Mouse (Mus musculus) kidney, embryonic 15.5 days (tissue): ENCODE measurements around the gene Cdk8. TPM values are rescaled to one million over a fixed set of nuclear protein-coding genes. Genes with fewer than 3 reads are reported as not detected.
"Not testable (repeated sequence)": the region's sequence is repeated elsewhere in the genome, so short reads cannot be mapped to it uniquely, and the experiment has no call there.

Experiments
- ATAC-seq: fragments of 200-750 bp; cut with Nextera tagmentation; replicated peaks from 2 replicates; pipeline ENCODE4 v1.8.0; 2017; ENCODE audit warnings: moderate TSS enrichment; ENCODE audit not compliant: low FRiP score
- H3K27ac ChIP-seq: fragments of 300-500 bp; sonication (generic); 2 replicates; pipeline ENCODE4 v1.5.1; 2015; ENCODE audit warnings: mild to moderate bottlenecking, inconsistent platforms
- H3K27me3 ChIP-seq: fragments of 300-500 bp; sonication (generic); 2 replicates; pipeline ENCODE4 v1.6.1; 2015; ENCODE audit warnings: inconsistent platforms
- H3K36me3 ChIP-seq: fragments of 300-500 bp; sonication (generic); 2 replicates; pipeline ENCODE4 v1.6.1; 2015; ENCODE audit warnings: inconsistent platforms
- H3K4me1 ChIP-seq: fragments of 300-500 bp; sonication (generic); 2 replicates; pipeline ENCODE4 v1.6.1; 2015; ENCODE audit warnings: inconsistent platforms
- H3K4me2 ChIP-seq: fragments of 300-500 bp; sonication (generic); 2 replicates; pipeline ENCODE4 v1.6.1; 2015; ENCODE audit warnings: moderate library complexity, mild to moderate bottlenecking, inconsistent platforms
- H3K4me3 ChIP-seq: fragments of 300-500 bp; sonication (generic); replicated peaks from 2 replicates; pipeline ENCODE4 v1.5.1; 2015; ENCODE audit warnings: mild to moderate bottlenecking, inconsistent platforms
- H3K9ac ChIP-seq: fragments of 300-500 bp; sonication (generic); 2 replicates; pipeline ENCODE4 v1.6.1; 2015; ENCODE audit warnings: mild to moderate bottlenecking, inconsistent platforms
- H3K9me3 ChIP-seq: fragments of 300-500 bp; sonication (generic); replicated peaks from 2 replicates; pipeline ENCODE4 v1.6.1; 2016; ENCODE audit warnings: inconsistent platforms
- WGBS: fragments of 180-500 bp; shearing (Covaris S2); methylation state at CpG from one replicate; pipeline ENCODE4 v1.1.7; 2015; ENCODE audit warnings: mixed read lengths; 5-methylcytosine and 5-hydroxymethylcytosine counted together
- polyA plus RNA-seq: library from polyadenylated mRNA; unstranded; fragments of >200 nt; fragmentation: Nextera tagmentation; extraction: Ambion mirVana; gene quantifications from 2 replicates; pipeline ENCODE4 v1.2.1, GENCODE M21; 2015

Cdk8 gene
- 19.0 and 19.4 TPM in 2 replicates for polyA plus RNA-seq

DNA sequence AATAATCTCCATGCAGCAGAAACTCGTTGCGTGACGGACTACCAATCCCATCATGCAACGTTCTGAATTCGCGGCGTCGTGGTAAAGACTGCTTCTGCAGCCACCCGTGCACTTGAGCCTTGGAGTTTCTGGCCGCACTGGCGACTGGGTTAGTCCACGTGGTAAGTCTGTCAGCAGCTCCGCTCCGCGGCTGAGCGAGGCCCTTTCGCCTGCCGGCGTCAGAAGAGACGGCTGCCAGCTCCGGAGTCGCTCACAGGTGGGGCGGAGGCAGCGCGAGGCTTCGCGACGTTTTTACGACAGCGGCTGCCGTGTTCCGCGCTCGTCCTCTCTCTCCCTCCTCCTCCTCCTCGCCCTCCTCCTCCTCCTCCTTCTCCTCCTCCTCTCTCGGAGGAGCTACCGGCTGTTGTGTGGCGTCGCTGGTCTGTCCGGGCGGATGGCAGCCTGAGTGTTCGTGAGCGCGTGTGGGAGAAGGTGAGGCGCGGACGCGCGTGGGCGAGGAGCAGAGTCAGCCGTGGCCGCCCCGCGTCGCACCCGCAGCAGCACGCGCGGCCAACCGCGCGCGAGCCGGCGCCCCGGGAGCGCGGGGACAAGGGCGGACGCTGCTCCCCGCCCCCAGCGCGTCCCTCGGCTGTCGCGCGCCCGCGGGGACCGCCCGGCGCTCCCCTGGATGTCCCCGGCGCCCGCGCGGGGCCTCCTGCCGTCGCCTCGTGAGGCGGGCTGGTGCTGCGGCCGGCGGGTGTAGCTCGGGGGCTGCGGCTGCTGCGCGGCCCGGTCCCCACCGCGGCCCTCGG is at the start of gene Cdk8:
Gene Cdk8 (plus strand): TSS at position 367 of the 791 bp plus-strand sequence.
- under 1% methylated on average over 92 of the region's 102 CpGs for WGBS
- Histone ChIP-seq H3K9ac (peak within 1 kb of the TSS; percentile 92), H3K4me1 (peaks cover 21% of the 10 kb centered on the region), H3K27me3 (no peaks in the 10 kb centered on the region), H3K4me3 (peak within 1 kb of the TSS; percentile 88), H3K4me2 (peak within 1 kb of the TSS; percentile 76), H3K27ac (peak within 1 kb of the TSS; percentile 100), H3K9me3 (no peaks in the 10 kb centered on the region), H3K36me3 (no peaks in the 10 kb centered on the region)
- ATAC-seq: peak; percentile 89

GRCm38 (mm10) chr5:146185204-146185603 is 45.8 kb upstream of the Cdk8 start, which contains the start of gene 1700001J03Rik:
Gene 1700001J03Rik (minus strand): TSS chr5:146185304.
- H3K4me1 ChIP-seq, H3K4me2 ChIP-seq, ATAC-seq, H3K36me3 ChIP-seq, H3K9me3 ChIP-seq, H3K27ac ChIP-seq, H3K4me3 ChIP-seq, H3K27me3 ChIP-seq, H3K9ac ChIP-seq: not testable (repeated sequence)
- WGBS: 74% methylated on average over 4 of the region's 4 CpGs

- H3K27me3 ChIP-seq, H3K36me3 ChIP-seq, H3K4me1 ChIP-seq, H3K9me3 ChIP-seq, ATAC-seq, H3K27ac ChIP-seq, H3K9ac ChIP-seq, H3K4me3 ChIP-seq, H3K4me2 ChIP-seq: not testable (repeated sequence)
- 25% methylated on average over 5 of the region's 5 CpGs for WGBS
These were observed 43.6 kb upstream of the Cdk8 start for GRCm38 (mm10) chr5:146187441-146187840.

- Histone ChIP-seq H3K9me3 (no peaks in the 10 kb centered on the region), H3K4me3 (no peak overlapping the region), H3K4me1 (no peaks in the 10 kb centered on the region), H3K27ac (no peak overlapping the region), H3K9ac (no peak overlapping the region), H3K4me2 (no peak overlapping the region), H3K27me3 (no peaks in the 10 kb centered on the region), H3K36me3 (no peaks in the 10 kb centered on the region)
- 88% methylated on average over 1 of the region's 1 CpGs for WGBS
- no peak; the same call in 1 of the 2 replicates for ATAC-seq
These were observed 42.9 kb upstream of the Cdk8 start for GRCm38 (mm10) chr5:146188144-146188543.

DNA sequence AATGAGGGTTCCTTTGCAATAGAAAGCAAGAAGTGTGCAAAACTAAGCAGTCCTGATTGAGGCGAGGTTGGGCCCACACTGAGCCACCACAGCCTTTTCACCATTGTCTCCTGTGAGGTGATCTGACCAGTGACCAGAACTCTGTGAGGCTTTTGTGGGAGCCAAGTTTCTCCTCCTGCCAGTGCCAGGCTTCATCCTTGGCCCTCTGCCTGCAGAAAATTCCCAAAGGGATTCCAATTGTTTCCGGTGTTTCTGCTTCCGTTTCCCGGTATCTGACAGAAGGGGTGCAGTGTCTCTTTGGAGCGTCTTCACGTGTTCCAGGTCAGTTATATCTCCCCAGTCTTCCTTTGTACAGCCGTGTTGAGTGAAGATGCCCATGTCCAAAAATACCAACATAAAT is 42.3 kb upstream of the Cdk8 start:
- Histone ChIP-seq H3K4me3 (no peak overlapping the region), H3K9ac (no peak overlapping the region), H3K4me2 (no peak overlapping the region), H3K9me3 (no peaks in the 10 kb centered on the region), H3K27ac (no peak overlapping the region), H3K27me3 (no peaks in the 10 kb centered on the region), H3K36me3 (no peaks in the 10 kb centered on the region), H3K4me1 (no peaks in the 10 kb centered on the region)
- ATAC-seq: no peak
- WGBS: 92% methylated on average over 7 of the region's 7 CpGs

DNA sequence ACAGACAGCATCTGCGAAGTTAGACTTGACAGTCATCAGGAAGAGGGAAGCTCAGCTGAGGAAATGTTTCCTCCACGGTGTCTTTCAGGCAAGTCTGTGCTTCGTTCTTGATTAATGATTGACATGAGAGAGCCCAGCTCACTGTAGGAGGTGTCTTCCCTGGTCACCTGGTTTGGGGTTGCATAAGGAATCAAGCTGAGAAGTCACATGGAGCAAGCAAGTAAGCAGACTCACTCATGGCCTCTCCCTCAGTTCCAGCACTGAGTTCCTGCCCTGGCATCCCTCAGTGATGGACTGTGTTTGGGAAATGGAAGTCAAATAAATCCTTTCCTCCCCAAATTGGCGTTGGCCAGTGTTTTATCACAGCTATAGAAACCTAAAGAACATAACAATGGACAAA is 40.9 kb upstream of the Cdk8 start:
- ATAC-seq: peak; percentile 58; the same call in 1 of the 2 replicates
- Histone ChIP-seq H3K4me2 (no peak overlapping the region), H3K4me3 (no peak overlapping the region), H3K27ac (no peak overlapping the region), H3K27me3 (no peaks in the 10 kb centered on the region), H3K9me3 (no peaks in the 10 kb centered on the region), H3K36me3 (no peaks in the 10 kb centered on the region), H3K9ac (no peak overlapping the region), H3K4me1 (no peaks in the 10 kb centered on the region)
- 64% methylated on average over 4 of the region's 4 CpGs for WGBS

GRCm38 (mm10) chr5:146190501-146191269 is 40.3 kb upstream of the Cdk8 start:
- Histone ChIP-seq H3K36me3 (no peaks in the 10 kb centered on the region), H3K4me3 (no peak overlapping the region), H3K27ac (no peak overlapping the region), H3K4me1 (no peaks in the 10 kb centered on the region), H3K9me3 (no peaks in the 10 kb centered on the region), H3K9ac (no peak overlapping the region), H3K27me3 (no peaks in the 10 kb centered on the region), H3K4me2 (no peak overlapping the region)
- no peak for ATAC-seq
- 61% methylated on average over 3 of the region's 3 CpGs for WGBS

DNA sequence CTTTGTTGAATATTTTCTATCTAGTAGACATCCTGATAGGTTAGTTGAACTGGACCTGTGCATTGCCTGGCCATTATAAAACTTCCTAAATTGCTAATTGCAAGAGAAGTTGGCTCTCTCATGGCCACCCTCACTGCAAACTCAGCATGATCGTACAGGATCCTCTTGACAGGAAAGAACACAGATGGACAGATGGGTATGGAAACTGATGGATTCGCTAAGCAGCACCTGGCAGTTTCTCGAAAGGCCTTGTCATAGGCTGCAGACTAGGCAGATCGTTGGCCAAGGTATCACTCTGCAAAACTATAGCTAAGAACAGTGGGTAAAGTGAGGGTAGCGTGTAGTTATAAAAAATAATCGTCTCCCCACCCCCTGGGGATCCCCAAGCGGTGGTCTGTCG is 37.7 kb upstream of the Cdk8 start:
- Histone ChIP-seq H3K4me3 (no peak overlapping the region), H3K36me3 (no peaks in the 10 kb centered on the region), H3K27me3 (no peaks in the 10 kb centered on the region), H3K4me2 (no peak overlapping the region), H3K9ac (no peak overlapping the region), H3K4me1 (no peaks in the 10 kb centered on the region), H3K9me3 (no peaks in the 10 kb centered on the region), H3K27ac (no peak overlapping the region)
- no peak for ATAC-seq
- WGBS: 83% methylated on average over 8 of the region's 8 CpGs

DNA sequence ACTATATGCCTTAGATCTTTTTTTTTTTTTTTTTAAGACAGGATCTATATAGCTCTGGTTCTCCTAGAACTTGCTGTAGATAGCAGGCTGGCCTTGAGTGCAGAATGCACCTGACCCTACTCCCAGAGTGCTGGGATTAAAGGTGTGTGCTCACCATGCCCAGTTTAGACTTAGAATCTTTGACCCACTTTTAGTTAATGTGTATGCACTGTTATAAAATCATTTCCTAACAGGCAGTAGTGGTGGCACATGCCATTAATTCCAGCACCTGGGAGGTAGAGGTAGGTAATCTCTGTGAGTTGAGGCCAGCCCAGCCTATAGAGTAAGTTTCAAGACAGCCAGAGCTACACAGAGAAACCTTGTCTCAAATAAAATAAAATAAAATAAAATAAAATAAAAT is 32.0 kb upstream of the Cdk8 start:
- H3K4me2 ChIP-seq: no peak overlapping the region
- H3K9ac ChIP-seq: no peak overlapping the region
- H3K9me3 ChIP-seq: 0 out of 2 replicates have a peak, but pooled peaks cover 2% of the 10 kb centered on the region
- H3K27me3 ChIP-seq: no peaks in the 10 kb centered on the region
- no peak overlapping the region for H3K4me3 ChIP-seq
- H3K27ac ChIP-seq: no peak overlapping the region
- 0 out of 2 replicates have a peak, but pooled peaks have one; percentile 52 for ATAC-seq
- no peaks in the 10 kb centered on the region for H3K4me1 ChIP-seq
- peaks cover 25% of the 10 kb centered on the region for H3K36me3 ChIP-seq

- 0 out of 2 replicates have a peak overlapping the region, but pooled peaks have one; percentile 18 for H3K27ac ChIP-seq
- no peaks in the 10 kb centered on the region for H3K27me3 ChIP-seq
- WGBS: 76% methylated on average over 2 of the region's 2 CpGs
- no peak for ATAC-seq
- H3K4me2 ChIP-seq: no peak overlapping the region
- H3K36me3 ChIP-seq: peaks cover 30% of the 10 kb centered on the region
- no peak overlapping the region for H3K4me3 ChIP-seq
- H3K4me1 ChIP-seq: peaks cover under 1% of the 10 kb centered on the region; the same call in 1 of the 2 replicates
- H3K9me3 ChIP-seq: 0 out of 2 replicates have a peak, but pooled peaks cover 2% of the 10 kb centered on the region
- no peak overlapping the region for H3K9ac ChIP-seq
These were observed 31.5 kb upstream of the Cdk8 start for GRCm38 (mm10) chr5:146199540-146199939.

GRCm38 (mm10) chr5:146200580-146200979 is 30.4 kb upstream of the Cdk8 start:
- Histone ChIP-seq H3K9ac (no peak overlapping the region), H3K36me3 (peaks cover 40% of the 10 kb centered on the region), H3K27ac (no peak overlapping the region), H3K4me2 (no peak overlapping the region), H3K4me3 (no peak overlapping the region), H3K27me3 (no peaks in the 10 kb centered on the region), H3K4me1 (peaks cover 5% of the 10 kb centered on the region; the same call in 1 of the 2 replicates), H3K9me3 (0 out of 2 replicates have a peak, but pooled peaks cover 2% of the 10 kb centered on the region)
- no peak for ATAC-seq
- WGBS: 98% methylated on average over 6 of the region's 6 CpGs

DNA sequence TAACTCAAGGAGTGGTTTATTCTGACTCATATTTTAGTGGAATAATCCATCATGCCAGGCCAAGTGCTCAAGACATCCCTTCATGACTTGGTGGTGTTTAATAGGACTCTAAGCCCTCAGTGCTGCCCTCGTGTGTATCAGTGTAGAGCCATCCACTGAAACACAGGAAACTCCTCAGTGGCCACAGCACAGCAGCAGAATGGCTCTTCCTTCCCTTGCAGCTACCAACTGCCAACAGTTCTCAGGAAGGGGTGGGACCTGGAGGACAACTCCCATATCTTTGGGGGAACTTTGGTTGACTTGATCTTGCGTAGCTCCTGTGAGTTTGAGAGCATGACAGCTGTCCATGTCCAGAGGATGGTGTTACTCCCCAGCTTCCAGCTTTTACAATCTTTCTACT is 27.1 kb upstream of the Cdk8 start:
- no peak for ATAC-seq
- Histone ChIP-seq H3K27ac (no peak overlapping the region), H3K4me1 (peaks cover 17% of the 10 kb centered on the region), H3K27me3 (no peaks in the 10 kb centered on the region), H3K36me3 (peaks cover 73% of the 10 kb centered on the region), H3K4me2 (no peak overlapping the region), H3K9ac (no peak overlapping the region), H3K4me3 (no peak overlapping the region), H3K9me3 (0 out of 2 replicates have a peak, but pooled peaks cover 2% of the 10 kb centered on the region)
- WGBS: 84% methylated on average over 2 of the region's 2 CpGs
